In the genomic region with DNA sequence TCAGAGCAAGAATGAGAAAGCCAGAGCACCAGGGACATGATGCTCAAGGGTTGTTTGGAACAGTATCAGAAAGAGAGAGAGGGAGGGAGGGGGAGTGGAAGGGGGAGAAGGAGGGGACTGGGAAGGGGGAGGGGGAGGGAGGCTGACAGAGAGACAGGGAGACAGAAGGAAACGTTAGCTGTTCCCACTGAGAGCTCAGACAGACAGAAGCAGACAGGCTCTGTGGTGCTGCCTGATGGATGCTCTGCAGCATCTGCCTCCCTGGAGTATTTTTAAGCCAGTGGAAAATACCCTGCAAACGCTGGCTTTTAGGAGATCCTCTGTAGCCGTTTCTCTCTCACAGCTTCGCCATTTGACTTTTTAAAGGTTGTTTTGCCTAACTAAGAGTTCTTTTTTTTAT, we compare ENCODE assay signal across 13 mouse cellular contexts. TPM values are rescaled to one million over a fixed set of nuclear protein-coding genes. Genes with fewer than 3 reads are reported as not detected.
DNase-seq lines count a peak whose midpoint lies in the region; ATAC-seq and TF ChIP-seq lines count a peak whose summit lies in the region.
"Had no signal": no experiment of that assay in that cellular context is flagged by ENCODE, and none has a peak within 500 bp of the region (broad histone marks: within the 10 kb centered on the region; RNA-seq: fewer than 3 reads in every experiment).

No protein-coding gene starts in this region.

- 26% methylated on average over 4 of the region's 4 CpGs for WGBS in intestine, embryonic 14.5 days
- WGBS in intestine, postnatal 0 days = 45% methylated on average over 4 of the region's 4 CpGs

- peak; percentile 7 for DNase-seq in embryo, embryonic 11 days
- no peak for DNase-seq in embryo, embryonic 10.5 days (ENCODE audit: low spot score)
- DNase-seq in intestine, embryonic 14.5 days (ENCODE audit: low spot score) = no peak
- peak; percentile 58 for DNase-seq in right cerebral cortex, adult 18-20 months
- no peak for DNase-seq in right cerebral cortex, postnatal 25 days
- peak; percentile 71 for DNase-seq in telencephalon, adult 2 months (ENCODE audit: low read depth, low spot score)
- no peak for DNase-seq in cerebellum, postnatal 4 days (ENCODE audit: low spot score in 2 of 2)
- DNase-seq: gastrocnemius, postnatal 36 days; kidney, adult 9 months had no signal

- no peak for TF ChIP-seq CTCF in intestine, postnatal 0 days (IDR thresholded peaks at IDR 0.05; ENCODE audit: low read depth)

- peaks cover 8% of the 10 kb centered on the region; the same call in 1 of the 2 replicates for H3K36me3 ChIP-seq in intestine, embryonic 14.5 days (ENCODE audit: control insufficient read depth, insufficient read depth, low read length)
- H3K36me3 ChIP-seq in intestine, postnatal 0 days (ENCODE audit: control insufficient read depth, insufficient read depth) = peaks cover 13% of the 10 kb centered on the region; the same call in 1 of the 2 replicates

- no peak overlapping the region for H3K4me3 ChIP-seq in intestine, embryonic 14.5 days (ENCODE audit: low read depth, low read length)
- no peak overlapping the region for H3K4me3 ChIP-seq in intestine, postnatal 0 days (ENCODE audit: low read depth, low read length)
- H3K4me3 ChIP-seq: embryonic facial prominence, embryonic 12.5 days; liver, embryonic 12.5 days had no signal

- no peaks in the 10 kb centered on the region for H3K27me3 ChIP-seq in intestine, embryonic 14.5 days (replicated peaks; ENCODE audit: control insufficient read depth, insufficient read depth, low read length)
- H3K27me3 ChIP-seq in intestine, postnatal 0 days (replicated peaks; ENCODE audit: control insufficient read depth, insufficient read depth, low read length) = no peaks in the 10 kb centered on the region
- H3K27me3 ChIP-seq: embryonic facial prominence, embryonic 12.5 days; liver, embryonic 12.5 days; Patski had no signal

- ATAC-seq in intestine, embryonic 14.5 days (replicated peaks; ENCODE audit: low FRiP score, low TSS enrichment, low read depth) = no peak
- ATAC-seq in intestine, postnatal 0 days = no peak
- ATAC-seq: liver, embryonic 12.5 days; Patski had no signal

- no peak overlapping the region for H3K4me2 ChIP-seq in intestine, embryonic 14.5 days (ENCODE audit: low read length)
- no peak overlapping the region for H3K4me2 ChIP-seq in intestine, postnatal 0 days (replicated peaks; ENCODE audit: low read depth)
- H3K4me2 ChIP-seq: embryonic facial prominence, embryonic 12.5 days; liver, embryonic 12.5 days had no signal

- H3K4me1 ChIP-seq in intestine, embryonic 14.5 days (replicated peaks; ENCODE audit: control insufficient read depth, insufficient read depth, low read length) = peaks cover 14% of the 10 kb centered on the region
- H3K4me1 ChIP-seq in intestine, postnatal 0 days (replicated peaks; ENCODE audit: control insufficient read depth, insufficient read depth, low read length) = no peaks in the 10 kb centered on the region
- H3K4me1 ChIP-seq: embryonic facial prominence, embryonic 12.5 days; liver, embryonic 12.5 days had no signal

- H3K27ac ChIP-seq in intestine, embryonic 14.5 days (ENCODE audit: low read depth) = peak overlapping the region; percentile 74
- no peak overlapping the region for H3K27ac ChIP-seq in intestine, postnatal 0 days (ENCODE audit: low read depth, low read length)
- H3K27ac ChIP-seq: embryonic facial prominence, embryonic 12.5 days; liver, embryonic 12.5 days had no signal

- no peak overlapping the region for H3K9ac ChIP-seq in intestine, embryonic 14.5 days (ENCODE audit: low read length)
- no peak overlapping the region for H3K9ac ChIP-seq in intestine, postnatal 0 days (ENCODE audit: low read depth, low read length)
- H3K9ac ChIP-seq: embryonic facial prominence, embryonic 12.5 days; liver, embryonic 12.5 days had no signal

- H3K9me3 ChIP-seq in intestine, embryonic 14.5 days (ENCODE audit: control insufficient read depth, low read length) = no peaks in the 10 kb centered on the region
- H3K9me3 ChIP-seq in intestine, postnatal 0 days (ENCODE audit: control insufficient read depth) = no peaks in the 10 kb centered on the region
- H3K9me3 ChIP-seq: embryonic facial prominence, embryonic 12.5 days; liver, embryonic 12.5 days had no signal

RNA-seq across cellular contexts. Expression of gene Actg2, which starts 4.0 kb away (rescaled TPM):
- 1,357 and 1,367 TPM in 2 replicates for polyA plus RNA-seq in intestine, embryonic 14.5 days (2014; fragmentation: Nextera tagmentation; extraction: Ambion mirVana)
- polyA plus RNA-seq in intestine, postnatal 0 days (2015; fragmentation: Nextera tagmentation; extraction: Ambion mirVana) = 2,265 and 2,375 TPM in 2 replicates

RNA-seq across cellular contexts. Expression of gene Stambp, which starts 32.5 kb away (rescaled TPM):
- 23.8 and 26.0 TPM in 2 replicates for polyA plus RNA-seq in intestine, embryonic 14.5 days (2014; fragmentation: Nextera tagmentation; extraction: Ambion mirVana)
- polyA plus RNA-seq in intestine, postnatal 0 days (2015; fragmentation: Nextera tagmentation; extraction: Ambion mirVana) = 24.9 and 28.1 TPM in 2 replicates

RNA-seq across cellular contexts. Expression of gene Dguok, which starts 33.2 kb away (rescaled TPM):
- 70.0 and 89.6 TPM in 2 replicates for polyA plus RNA-seq in intestine, embryonic 14.5 days (2014; fragmentation: Nextera tagmentation; extraction: Ambion mirVana)
- 30.9 and 33.7 TPM in 2 replicates for polyA plus RNA-seq in intestine, postnatal 0 days (2015; fragmentation: Nextera tagmentation; extraction: Ambion mirVana)

Comparison
In these comparisons a context has a peak if more than half of its experiments do, and no peak if none do; other contexts are left out.
1. DNase-seq: peak in embryo, embryonic 11 days (single experiment), right cerebral cortex, adult 18-20 months (single experiment) and telencephalon, adult 2 months (single experiment); none in embryo, embryonic 10.5 days (single experiment), intestine, embryonic 14.5 days (single experiment), right cerebral cortex, postnatal 25 days (single experiment) and cerebellum, postnatal 4 days (0 of 2).